Mouse (Mus musculus): Measurements from ENCODE around the gene Uhrf1bp1. TPM values are rescaled to one million over a fixed set of nuclear protein-coding genes. Genes with fewer than 3 reads are reported as not detected.

Uhrf1bp1 gene
- polyA plus RNA-seq, 1 experiment from 2014 or later, result 1.6 TPM

- no peak for DNase-seq (ENCODE audit: low spot score)
Observed at GRCm38 (mm10) chr17:27947155-27947554, 90.9 kb downstream of the Uhrf1bp1 start.

Other genes starting within 250 kb of the Uhrf1bp1 start
- gene Nudt3, start 232.9 kb upstream of the Uhrf1bp1 start, polyA plus RNA-seq (2015; fragmentation: Nextera tagmentation; extraction: Ambion mirVana), result 80.5 and 87.8 TPM in 2 replicates
- gene RPS10-NUDT3, start 221.2 kb upstream of the Uhrf1bp1 start, polyA plus RNA-seq (2015; fragmentation: Nextera tagmentation; extraction: Ambion mirVana), result not detected in 2 replicates
- 1,579 and 1,606 TPM in 2 replicates for gene Rps10, start 219.8 kb upstream of the Uhrf1bp1 start, polyA plus RNA-seq (2015; fragmentation: Nextera tagmentation; extraction: Ambion mirVana)
- 19.8 and 20.1 TPM in 2 replicates for gene Pacsin1, start 200.9 kb upstream of the Uhrf1bp1 start, polyA plus RNA-seq (2015; fragmentation: Nextera tagmentation; extraction: Ambion mirVana)
- gene Spdef, start 127.5 kb upstream of the Uhrf1bp1 start, polyA plus RNA-seq (2015; fragmentation: Nextera tagmentation; extraction: Ambion mirVana), result 0.66 and 0.99 TPM in 2 replicates
- gene D17Wsu92e, start 35.8 kb upstream of the Uhrf1bp1 start, polyA plus RNA-seq (2015; fragmentation: Nextera tagmentation; extraction: Ambion mirVana), result 16.7 and 20.8 TPM in 2 replicates
- gene Snrpc, start 18.3 kb upstream of the Uhrf1bp1 start, polyA plus RNA-seq (2015; fragmentation: Nextera tagmentation; extraction: Ambion mirVana), result 383 and 386 TPM in 2 replicates
- gene Anks1, start 52.9 kb downstream of the Uhrf1bp1 start, polyA plus RNA-seq (2015; fragmentation: Nextera tagmentation; extraction: Ambion mirVana), result 14.5 and 16.8 TPM in 2 replicates
- 60.6 and 61.5 TPM in 2 replicates for gene Taf11, start 53.4 kb downstream of the Uhrf1bp1 start, polyA plus RNA-seq (2015; fragmentation: Nextera tagmentation; extraction: Ambion mirVana)
- gene Tcp11, start 224.2 kb downstream of the Uhrf1bp1 start, polyA plus RNA-seq (2015; fragmentation: Nextera tagmentation; extraction: Ambion mirVana), result 1.3 and 2.0 TPM in 2 replicates

Data from thymus, postnatal 0 days (tissue).